Mouse (Mus musculus): ENCODE measurements around the gene Asb8. TPM values are rescaled to one million over a fixed set of nuclear protein-coding genes. Genes with fewer than 3 reads are reported as not detected.

Asb8 gene
- total and polyA plus RNA-seq, 2 experiments from 2014 or later, result 53.3 to 55.9 TPM

- DNase-seq (ENCODE audit: low spot score), result no peak
- no peak for ATAC-seq
- Histone ChIP-seq H3K4me2 (ENCODE audit: low read depth, low read length) (peak overlapping the region; percentile 77), H3K27ac (no peak overlapping the region; the same call in 1 of the 2 replicates), H3K4me3 (ENCODE audit: low read length) (peak overlapping the region; percentile 58), H3K27me3 (ENCODE audit: insufficient read depth, low read length) (no peaks in the 10 kb centered on the region), H3K4me1 (ENCODE audit: insufficient read depth, low read length) (peaks cover 10% of the 10 kb centered on the region; the same call in 1 of the 2 replicates), H3K9me3 (ENCODE audit: low read length) (no peaks in the 10 kb centered on the region), H3K36me3 (ENCODE audit: insufficient read depth, low read length) (no peaks in the 10 kb centered on the region), H3K9ac (replicated peaks; ENCODE audit: low read length) (peak overlapping the region; percentile 71)
- WGBS, result 4% methylated on average over 19 of the region's 19 CpGs
- TF ChIP-seq CTCF (IDR thresholded peaks at IDR 0.05; ENCODE audit: low read depth), result no peak
Measured at GRCm38 (mm10) chr15:98168622-98169004, 3.2 kb upstream of the Asb8 start.

GRCm38 (mm10) chr15:98167645-98168621 is 2.5 kb upstream of the Asb8 start:
- Histone ChIP-seq H3K4me3 (ENCODE audit: low read length) (peak overlapping the region; percentile 58), H3K9me3 (ENCODE audit: low read length) (no peaks in the 10 kb centered on the region), H3K4me1 (ENCODE audit: insufficient read depth, low read length) (peaks cover 10% of the 10 kb centered on the region; the same call in 1 of the 2 replicates), H3K27ac (peak overlapping the region; percentile 83), H3K36me3 (ENCODE audit: insufficient read depth, low read length) (no peaks in the 10 kb centered on the region), H3K4me2 (ENCODE audit: low read depth, low read length) (peak overlapping the region; percentile 77), H3K9ac (replicated peaks; ENCODE audit: low read length) (peak overlapping the region; percentile 71), H3K27me3 (ENCODE audit: insufficient read depth, low read length) (no peaks in the 10 kb centered on the region)
- under 1% methylated on average over 69 of the region's 69 CpGs for WGBS
- TF ChIP-seq CTCF (IDR thresholded peaks at IDR 0.05; ENCODE audit: low read depth), result no peak
- DNase-seq (ENCODE audit: low spot score) (peak; percentile 98), ATAC-seq (peak; percentile 93)

GRCm38 (mm10) chr15:98166963-98167644 is 1.7 kb upstream of the Asb8 start, which contains the start of gene Ccdc184:
TSS of gene Ccdc184 (plus strand) at chr15:98167158.
- no peaks in the 10 kb centered on the region for H3K9me3 ChIP-seq (ENCODE audit: low read length)
- H3K27me3 ChIP-seq (ENCODE audit: insufficient read depth, low read length), result no peaks in the 10 kb centered on the region
- TF ChIP-seq CTCF (IDR thresholded peaks at IDR 0.05; ENCODE audit: low read depth), result no peak
- peak; percentile 45 for DNase-seq (ENCODE audit: low spot score)
- peak; percentile 70 for ATAC-seq
- peak within 1 kb of the TSS; percentile 83 for H3K27ac ChIP-seq
- WGBS, result 0% methylated on average over 17 of the region's 18 CpGs
- H3K4me2 ChIP-seq (ENCODE audit: low read depth, low read length), result peak within 1 kb of the TSS; percentile 77
- peak within 1 kb of the TSS; percentile 71 for H3K9ac ChIP-seq (replicated peaks; ENCODE audit: low read length)
- H3K4me3 ChIP-seq (ENCODE audit: low read length), result peak within 1 kb of the TSS; percentile 58
- no peaks in the 10 kb centered on the region for H3K36me3 ChIP-seq (ENCODE audit: insufficient read depth, low read length)
- H3K4me1 ChIP-seq (ENCODE audit: insufficient read depth, low read length), result peaks cover 6% of the 10 kb centered on the region; the same call in 1 of the 2 replicates

- no peaks in the 10 kb centered on the region for H3K27me3 ChIP-seq (ENCODE audit: insufficient read depth, low read length)
Measured at GRCm38 (mm10) chr15:98162561-98162960, 2.9 kb downstream of the Asb8 start.

GRCm38 (mm10) chr15:98161026-98161805 is 4.2 kb downstream of the Asb8 start:
- H3K9ac ChIP-seq (replicated peaks; ENCODE audit: low read length), result no peak overlapping the region
- no peak overlapping the region for H3K27ac ChIP-seq
- TF ChIP-seq CTCF (IDR thresholded peaks at IDR 0.05; ENCODE audit: low read depth), result no peak
- H3K36me3 ChIP-seq (ENCODE audit: insufficient read depth, low read length), result no peaks in the 10 kb centered on the region
- no peak overlapping the region for H3K4me2 ChIP-seq (ENCODE audit: low read depth, low read length)
- no peak overlapping the region for H3K4me3 ChIP-seq (ENCODE audit: low read length)
- DNase-seq (ENCODE audit: low spot score) (no peak), ATAC-seq (no peak)
- H3K4me1 ChIP-seq (ENCODE audit: insufficient read depth, low read length), result no peaks in the 10 kb centered on the region
- no peaks in the 10 kb centered on the region for H3K9me3 ChIP-seq (ENCODE audit: low read length)
- H3K27me3 ChIP-seq (ENCODE audit: insufficient read depth, low read length), result no peaks in the 10 kb centered on the region
- 50% methylated on average over 19 of the region's 19 CpGs for WGBS

More at GRCm38 (mm10) chr15:98162561-98162960, 2.9 kb downstream of the Asb8 start:
- DNase-seq (ENCODE audit: low spot score), result no peak
- 67% methylated on average over 4 of the region's 4 CpGs for WGBS
- Histone ChIP-seq H3K9me3 (ENCODE audit: low read length) (no peaks in the 10 kb centered on the region), H3K4me3 (ENCODE audit: low read length) (no peak overlapping the region), H3K9ac (replicated peaks; ENCODE audit: low read length) (no peak overlapping the region), H3K36me3 (ENCODE audit: insufficient read depth, low read length) (no peaks in the 10 kb centered on the region), H3K4me1 (ENCODE audit: insufficient read depth, low read length) (no peaks in the 10 kb centered on the region), H3K4me2 (ENCODE audit: low read depth, low read length) (no peak overlapping the region), H3K27ac (no peak overlapping the region)
- ATAC-seq, result no peak
- TF ChIP-seq CTCF (IDR thresholded peaks at IDR 0.05; ENCODE audit: low read depth), result no peak

GRCm38 (mm10) chr15:98157253-98157652 is 8.2 kb downstream of the Asb8 start:
- H3K9me3 ChIP-seq (ENCODE audit: low read length), result no peaks in the 10 kb centered on the region
- H3K27me3 ChIP-seq (ENCODE audit: insufficient read depth, low read length), result no peaks in the 10 kb centered on the region
- no peak overlapping the region for H3K4me3 ChIP-seq (ENCODE audit: low read length)
- WGBS, result 91% methylated on average over 1 of the region's 1 CpGs
- H3K9ac ChIP-seq (replicated peaks; ENCODE audit: low read length), result no peak overlapping the region
- TF ChIP-seq CTCF (IDR thresholded peaks at IDR 0.05; ENCODE audit: low read depth), result no peak
- H3K4me2 ChIP-seq (ENCODE audit: low read depth, low read length), result no peak overlapping the region
- no peak for ATAC-seq
- no peak overlapping the region for H3K27ac ChIP-seq
- H3K36me3 ChIP-seq (ENCODE audit: insufficient read depth, low read length), result no peaks in the 10 kb centered on the region
- H3K4me1 ChIP-seq (ENCODE audit: insufficient read depth, low read length), result no peaks in the 10 kb centered on the region
- no peak for DNase-seq (ENCODE audit: low spot score)
